Mouse (Mus musculus): ENCODE data around the gene Tcf15.

The Tcf15 gene

GRCm38 (mm10) chr2:152128597-152128996 is 14.8 kb upstream of the Tcf15 start:
- DNase-seq (ENCODE audit: low spot score), result no peak

GRCm38 (mm10) chr2:152129778-152130177 is 13.6 kb upstream of the Tcf15 start:
- no peak for DNase-seq (ENCODE audit: low spot score)

- DNase-seq (ENCODE audit: low spot score), result no peak
Measured at GRCm38 (mm10) chr2:152132016-152132415, 11.3 kb upstream of the Tcf15 start.

GRCm38 (mm10) chr2:152132691-152133090 is 10.7 kb upstream of the Tcf15 start:
- DNase-seq (ENCODE audit: low spot score), result no peak

- DNase-seq (ENCODE audit: low spot score), result no peak
Measured at GRCm38 (mm10) chr2:152139191-152139987, 4.0 kb upstream of the Tcf15 start.

- no peak for DNase-seq (ENCODE audit: low spot score)
Measured at GRCm38 (mm10) chr2:152140941-152141340, 2.4 kb upstream of the Tcf15 start.

- DNase-seq (ENCODE audit: low spot score), result no peak
Measured at GRCm38 (mm10) chr2:152141491-152141890, 1.9 kb upstream of the Tcf15 start.

GRCm38 (mm10) chr2:152142046-152142445 is 1.3 kb upstream of the Tcf15 start:
- DNase-seq (ENCODE audit: low spot score), result no peak

- DNase-seq (ENCODE audit: low spot score), result no peak
Measured at GRCm38 (mm10) chr2:152142571-152142970, 790 bp upstream of the Tcf15 start.

GRCm38 (mm10) chr2:152144158-152144450 is 743 bp downstream of the Tcf15 start:
- no peak for DNase-seq (ENCODE audit: low spot score)

GRCm38 (mm10) chr2:152144501-152144900 is 1.1 kb downstream of the Tcf15 start:
- no peak for DNase-seq (ENCODE audit: low spot score)

GRCm38 (mm10) chr2:152145711-152146110 is 2.4 kb downstream of the Tcf15 start:
- DNase-seq (ENCODE audit: low spot score), result no peak

GRCm38 (mm10) chr2:152147079-152147478 is 3.7 kb downstream of the Tcf15 start:
- DNase-seq (ENCODE audit: low spot score), result no peak

GRCm38 (mm10) chr2:152148675-152149074 is 5.3 kb downstream of the Tcf15 start:
- no peak for DNase-seq (ENCODE audit: low spot score)

- DNase-seq (ENCODE audit: low spot score), result no peak
Measured at GRCm38 (mm10) chr2:152149891-152150290, 6.5 kb downstream of the Tcf15 start.

- DNase-seq (ENCODE audit: low spot score), result no peak
Measured at GRCm38 (mm10) chr2:152150373-152150772, 7.0 kb downstream of the Tcf15 start.

GRCm38 (mm10) chr2:152153361-152153760 is 10.0 kb downstream of the Tcf15 start:
- DNase-seq (ENCODE audit: low spot score), result no peak

- DNase-seq (ENCODE audit: low spot score), result no peak
Measured at GRCm38 (mm10) chr2:152155414-152156208, 12.2 kb downstream of the Tcf15 start.

- DNase-seq (ENCODE audit: low spot score), result no peak
Measured at GRCm38 (mm10) chr2:152156471-152156870, 13.1 kb downstream of the Tcf15 start.

- no peak for DNase-seq (ENCODE audit: low spot score)
Measured at GRCm38 (mm10) chr2:152159487-152159886, 16.1 kb downstream of the Tcf15 start.

GRCm38 (mm10) chr2:152166257-152166656 is 22.9 kb downstream of the Tcf15 start:
- DNase-seq (ENCODE audit: low spot score), result no peak

GRCm38 (mm10) chr2:152167851-152168290 is 24.5 kb downstream of the Tcf15 start:
- no peak for DNase-seq (ENCODE audit: low spot score)

- DNase-seq (ENCODE audit: low spot score), result no peak
Measured at GRCm38 (mm10) chr2:152169377-152169776, 26.0 kb downstream of the Tcf15 start.

All from ovary, postnatal 10 days (tissue).